Mouse (Mus musculus) heart, postnatal 25 days (tissue): ENCODE results near the gene Rpp40. TPM values are rescaled to one million over a fixed set of nuclear protein-coding genes. Genes with fewer than 3 reads are reported as not detected.

Experiments used
- DNase-seq: peaks from one replicate; pipeline ENCODE4 v3.0.0; 2022; ENCODE audit warnings: low spot score
- intact Hi-C: fragments of 180-260 bp; cut with DNase I; formaldehyde crosslinking; loops from one replicate; pipeline ENCODE4 v1.15.1; 2025
- total RNA-seq, 2 experiments: library from RNA; stranded (reverse); gene quantifications; 2 replicates each; pipeline ENCODE4 v1.2.3; 2021

Rpp40 gene
- total RNA-seq, 2 experiments from 2014 or later, result 2.9 to 5.1 TPM

- no peak for DNase-seq
- intact Hi-C loops, result no loop called here
These were observed 48.7 kb downstream of the Rpp40 start for GRCm38 (mm10) chr13:35857486-35857885.

- intact Hi-C loops, result no loop called here
- no peak for DNase-seq
These were observed 53.1 kb downstream of the Rpp40 start for GRCm38 (mm10) chr13:35852851-35853575.

- DNase-seq, result no peak
- intact Hi-C loops, result no loop called here
These were observed 54.6 kb downstream of the Rpp40 start for GRCm38 (mm10) chr13:35851581-35851980.

DNA sequence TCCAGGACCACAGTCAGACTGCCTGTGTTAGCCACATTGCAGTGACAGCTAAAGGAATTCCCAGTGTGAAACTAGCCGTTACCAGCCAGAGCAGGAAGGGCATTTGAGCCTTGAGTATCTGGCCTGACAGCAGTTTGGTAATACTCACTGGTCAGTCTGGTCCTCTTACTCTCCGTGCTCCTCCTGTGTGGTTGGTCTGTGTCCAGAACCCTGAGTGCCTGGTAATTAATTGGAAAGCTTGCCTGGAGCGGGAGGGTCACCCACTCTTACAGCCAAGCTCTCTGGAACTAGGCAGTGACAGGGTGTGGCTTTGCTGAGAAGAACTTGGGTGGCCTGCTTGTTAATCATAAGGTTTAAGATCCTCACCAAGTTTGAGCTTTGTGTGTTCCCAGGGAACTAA lies 57.5 kb downstream of the Rpp40 start:
- DNase-seq, result peak; percentile 13

GRCm38 (mm10) chr13:35845306-35845705 lies 60.9 kb downstream of the Rpp40 start:
- no peak for DNase-seq
- intact Hi-C loops, result no loop called here

More for the DNA sequence above, 57.5 kb downstream of the Rpp40 start:
- intact Hi-C loops, result no loop called here

Other genes starting within 250 kb of the Rpp40 start
- 10 to 100 TPM; 10.7 to 10.8 TPM for gene Cdyl, start 246.5 kb downstream of the Rpp40 start, total RNA-seq
- under 1 TPM; 0.45 to 0.47 TPM for gene Ppp1r3g, start 52.5 kb upstream of the Rpp40 start, total RNA-seq
- 10 to 100 TPM; 70.4 to 76.9 TPM for gene Fars2, start 211.1 kb upstream of the Rpp40 start, total RNA-seq
- gene Lyrm4, start 211.2 kb upstream of the Rpp40 start, total RNA-seq, result 10 to 100 TPM in 1 of 2 experiments, 1 to 10 TPM in 1; 8.3 to 10.2 TPM